Mouse (Mus musculus) embryonic fibroblast, embryonic 13.5 days (primary cell): ENCODE results near the gene Stk17b.
"Not testable (repeated sequence)": the region's sequence is repeated elsewhere in the genome, so short reads cannot be mapped to it uniquely, and the experiment has no call there.

Experiments used
- CTCF ChIP-seq: IDR thresholded peaks from 2 replicates; pipeline ENCODE4 v1.5.1; 2011; ENCODE audit warnings: mild to moderate bottlenecking, control low read depth, low read length, moderate library complexity, borderline replicate concordance; ENCODE audit not compliant: insufficient read depth
- POLR2A ChIP-seq: IDR thresholded peaks from 2 replicates; pipeline ENCODE4 v1.6.1; 2011; ENCODE audit warnings: low read depth, mild to moderate bottlenecking, control low read depth, low read length, moderate library complexity

GRCm38 (mm10) chr1:53709602-53710001, 75.4 kb downstream of the Stk17b start:
- not testable (repeated sequence) for TF ChIP-seq POLR2A, CTCF
